Mouse (Mus musculus) frontal cortex, postnatal 36 days (tissue): ENCODE data around the gene Gm3055.
"Not testable (repeated sequence)": the region's sequence is repeated elsewhere in the genome, so short reads cannot be mapped to it uniquely, and the experiment has no call there.

Experiments used
- DNase-seq, 2 experiments: peaks; one replicate each; pipeline ENCODE4 v3.0.0; 2022; ENCODE audit warnings: low spot score in 2 of 2

The Gm3055 gene

DNA sequence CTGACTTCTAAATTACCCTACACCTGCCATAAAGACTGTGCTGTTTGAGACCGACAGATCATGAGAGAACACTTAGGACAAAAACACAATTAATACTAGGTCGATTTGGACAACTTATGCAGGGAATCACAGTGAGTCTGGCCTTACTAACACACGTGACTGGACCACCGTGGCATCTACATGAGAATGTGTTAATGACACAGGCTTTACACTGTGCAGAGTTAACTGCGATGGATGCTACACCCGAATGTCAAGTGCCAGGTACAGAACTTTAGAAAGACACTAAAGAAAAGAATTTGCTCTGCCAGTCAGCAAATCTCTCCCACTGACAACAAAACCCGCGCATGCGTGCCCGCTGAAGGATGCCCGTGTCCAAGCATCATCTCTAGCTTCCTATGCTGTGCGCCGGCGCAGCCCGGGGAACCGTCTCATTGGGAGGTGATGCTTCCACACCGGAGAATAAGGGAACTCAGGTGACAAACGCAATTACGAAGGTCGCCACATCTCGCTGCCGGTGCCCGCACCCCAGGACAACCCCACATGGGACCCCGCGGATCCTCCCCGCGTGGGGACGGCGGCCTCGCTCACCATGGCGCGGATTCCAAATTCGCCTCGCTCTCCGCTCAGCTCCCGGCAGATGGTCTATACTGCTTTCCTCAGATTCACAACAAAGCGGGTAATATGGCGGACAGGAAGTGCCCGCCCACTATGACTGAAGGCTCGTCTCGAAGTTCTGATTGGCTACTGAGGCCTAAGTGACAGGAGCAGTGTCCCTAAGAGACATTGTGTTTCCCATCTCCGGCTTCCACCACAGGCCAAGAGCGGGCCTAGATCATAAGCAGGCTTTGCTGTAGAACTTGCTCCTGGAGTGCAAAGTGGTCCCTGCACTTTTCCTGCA lies at the start of gene Gm3055:
Gene Gm3055 (minus strand): TSS at position 656 of the 898 bp plus-strand sequence.
- DNase-seq, result not testable (repeated sequence)

DNA sequence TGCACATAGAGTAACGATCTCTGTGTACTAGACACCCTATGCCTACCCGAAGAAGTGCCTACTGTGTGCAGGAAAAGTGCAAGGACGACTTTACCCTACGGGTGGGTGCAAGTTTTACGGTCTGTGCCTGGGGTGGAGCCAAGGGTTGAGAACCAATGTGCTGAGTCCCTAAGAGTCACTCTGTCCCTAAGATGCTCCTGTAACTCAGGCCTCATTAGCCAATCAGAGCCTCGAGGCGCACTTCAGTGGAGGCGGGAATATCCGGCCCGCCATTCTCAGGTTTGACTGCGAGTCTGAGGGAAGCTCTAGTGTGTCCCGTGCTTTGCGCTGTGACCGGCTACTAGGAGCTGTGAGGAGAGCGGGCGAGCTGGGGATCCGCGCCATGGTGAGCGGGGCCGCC lies 40.9 kb upstream of the Gm3055 start, which contains the start of gene Gm4767:
Gene Gm4767 (plus strand): TSS at position 288 of the 400 bp plus-strand sequence.
- DNase-seq, result not testable (repeated sequence)

DNA sequence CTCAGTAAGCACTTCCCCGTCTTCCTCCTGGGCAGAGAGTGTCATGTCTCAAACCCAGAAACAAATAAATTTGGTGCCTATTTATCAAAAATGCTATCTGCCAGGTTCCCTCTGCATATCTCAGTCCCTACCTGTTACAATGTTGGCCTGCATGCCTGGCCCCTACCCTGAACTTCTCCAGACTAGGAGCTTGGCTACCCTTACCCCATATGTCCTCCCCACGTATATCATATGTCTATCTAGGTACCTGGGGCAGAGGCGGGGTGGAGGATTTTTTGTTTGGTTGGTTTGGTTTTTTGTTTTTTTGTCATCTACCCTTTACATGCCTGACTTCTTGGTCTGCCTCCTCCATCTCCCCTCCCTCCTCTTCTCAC lies 430 bp upstream of the Gm3055 start:
- DNase-seq, result not testable (repeated sequence)

DNA sequence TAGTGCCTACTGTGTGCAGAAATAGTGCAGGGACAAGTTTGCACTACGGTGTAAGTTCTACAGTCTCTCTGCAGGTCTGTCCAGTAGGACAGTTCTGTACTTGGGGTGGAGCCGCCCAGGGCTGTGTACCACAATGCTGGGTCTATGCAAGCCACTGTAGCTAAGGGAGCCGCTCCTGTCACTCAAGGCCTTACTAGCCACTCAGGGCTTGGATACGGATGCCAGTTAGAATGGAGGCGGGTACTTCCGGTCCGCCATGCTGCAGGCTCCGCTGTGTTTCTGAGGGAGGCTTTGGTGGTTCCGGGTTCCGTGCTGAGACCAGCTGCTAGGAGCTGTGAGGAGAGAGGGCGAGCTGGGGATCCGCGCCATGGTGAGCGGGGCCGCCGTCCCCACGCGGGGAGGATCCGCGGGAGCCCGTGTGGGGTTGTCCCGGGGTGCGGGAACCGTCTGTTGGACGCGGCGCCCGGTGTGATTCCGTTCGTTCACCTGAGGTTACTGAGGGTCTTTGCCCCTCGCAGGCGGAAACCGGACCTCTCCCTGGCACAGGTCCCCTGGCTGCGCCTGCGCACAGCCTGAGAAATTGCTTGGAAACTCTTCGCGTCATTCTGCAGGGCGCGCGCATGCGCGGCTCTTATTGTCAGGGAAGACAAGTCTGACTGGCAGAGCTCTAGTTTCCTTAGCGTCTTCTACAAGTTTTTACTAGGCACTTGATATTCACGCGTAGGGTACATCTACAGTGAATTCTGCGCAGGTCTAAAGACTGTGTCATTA lies 66.2 kb downstream of the Gm3055 start, which contains the start of gene Zfp433:
Gene Zfp433 (plus strand): TSS at position 295 of the 771 bp plus-strand sequence.
- DNase-seq, result not testable (repeated sequence)
